Mouse (Mus musculus) kidney, embryonic 15.5 days (tissue): ENCODE measurements around the gene Gabrq. TPM values are rescaled to one million over a fixed set of nuclear protein-coding genes. Genes with fewer than 3 reads are reported as not detected.
A peak's percentile ranks its signal among the peaks of the same experiment; 100 is the strongest.

ENCODE experiments used
- ATAC-seq: fragments of 200-750 bp; cut with Nextera tagmentation; replicated peaks from 2 replicates; pipeline ENCODE4 v1.8.0; 2017; ENCODE audit warnings: moderate TSS enrichment; ENCODE audit not compliant: low FRiP score
- H3K27ac ChIP-seq: fragments of 300-500 bp; sonication (generic); 2 replicates; pipeline ENCODE4 v1.5.1; 2015; ENCODE audit warnings: mild to moderate bottlenecking, inconsistent platforms
- H3K27me3 ChIP-seq: fragments of 300-500 bp; sonication (generic); 2 replicates; pipeline ENCODE4 v1.6.1; 2015; ENCODE audit warnings: inconsistent platforms
- H3K36me3 ChIP-seq: fragments of 300-500 bp; sonication (generic); 2 replicates; pipeline ENCODE4 v1.6.1; 2015; ENCODE audit warnings: inconsistent platforms
- H3K4me1 ChIP-seq: fragments of 300-500 bp; sonication (generic); 2 replicates; pipeline ENCODE4 v1.6.1; 2015; ENCODE audit warnings: inconsistent platforms
- H3K4me2 ChIP-seq: fragments of 300-500 bp; sonication (generic); 2 replicates; pipeline ENCODE4 v1.6.1; 2015; ENCODE audit warnings: moderate library complexity, mild to moderate bottlenecking, inconsistent platforms
- H3K4me3 ChIP-seq: fragments of 300-500 bp; sonication (generic); replicated peaks from 2 replicates; pipeline ENCODE4 v1.5.1; 2015; ENCODE audit warnings: mild to moderate bottlenecking, inconsistent platforms
- H3K9ac ChIP-seq: fragments of 300-500 bp; sonication (generic); 2 replicates; pipeline ENCODE4 v1.6.1; 2015; ENCODE audit warnings: mild to moderate bottlenecking, inconsistent platforms
- H3K9me3 ChIP-seq: fragments of 300-500 bp; sonication (generic); replicated peaks from 2 replicates; pipeline ENCODE4 v1.6.1; 2016; ENCODE audit warnings: inconsistent platforms
- WGBS: fragments of 180-500 bp; shearing (Covaris S2); methylation state at CpG from one replicate; pipeline ENCODE4 v1.1.7; 2015; ENCODE audit warnings: mixed read lengths; 5-methylcytosine and 5-hydroxymethylcytosine counted together
- polyA plus RNA-seq: library from polyadenylated mRNA; unstranded; fragments of >200 nt; fragmentation: Nextera tagmentation; extraction: Ambion mirVana; gene quantifications from 2 replicates; pipeline ENCODE4 v1.2.1, GENCODE M21; 2015

Gabrq gene
- polyA plus RNA-seq, result 0.04 and 0.14 TPM in 2 replicates

GRCm38 (mm10) chrX:72824776-72825588 lies at the start of gene Gabrq:
Gabrq (plus strand) TSS chrX:72825178.
- Histone ChIP-seq H3K4me3 (peak within 1 kb of the TSS; percentile 37), H3K4me2 (peak within 1 kb of the TSS; percentile 63), H3K27ac (no peak within 1 kb of the TSS), H3K4me1 (no peaks in the 10 kb centered on the region), H3K9ac (no peak within 1 kb of the TSS), H3K27me3 (peaks cover 53% of the 10 kb centered on the region), H3K9me3 (no peaks in the 10 kb centered on the region), H3K36me3 (no peaks in the 10 kb centered on the region)
- peak; percentile 95 for ATAC-seq
- 30% methylated on average over 40 of the region's 43 CpGs for WGBS

- Histone ChIP-seq H3K27me3 (no peaks in the 10 kb centered on the region), H3K9ac (no peak overlapping the region), H3K9me3 (no peaks in the 10 kb centered on the region), H3K36me3 (no peaks in the 10 kb centered on the region), H3K4me1 (no peaks in the 10 kb centered on the region), H3K27ac (no peak overlapping the region), H3K4me2 (no peak overlapping the region), H3K4me3 (no peak overlapping the region)
- WGBS, result 4% methylated on average over 1 of the region's 1 CpGs
- ATAC-seq, result peak; percentile 76; the same call in 1 of the 2 replicates
Observed at GRCm38 (mm10) chrX:72788773-72789557, 36.0 kb upstream of the Gabrq start.

- Histone ChIP-seq H3K9ac (no peak overlapping the region), H3K4me1 (no peaks in the 10 kb centered on the region), H3K9me3 (no peaks in the 10 kb centered on the region), H3K4me3 (no peak overlapping the region), H3K27me3 (no peaks in the 10 kb centered on the region), H3K27ac (no peak overlapping the region), H3K36me3 (no peaks in the 10 kb centered on the region), H3K4me2 (no peak overlapping the region)
- ATAC-seq, result no peak
Observed at GRCm38 (mm10) chrX:72789558-72789871, 35.5 kb upstream of the Gabrq start.

- no peaks in the 10 kb centered on the region for H3K36me3 ChIP-seq
- no peak overlapping the region for H3K4me2 ChIP-seq
- H3K9me3 ChIP-seq, result no peaks in the 10 kb centered on the region
- no peak overlapping the region for H3K4me3 ChIP-seq
- no peak overlapping the region for H3K9ac ChIP-seq
- H3K27me3 ChIP-seq, result peaks cover 20% of the 10 kb centered on the region
- ATAC-seq, result no peak
- H3K4me1 ChIP-seq, result no peaks in the 10 kb centered on the region
- WGBS, result 5% methylated on average over 5 of the region's 5 CpGs
- no peak overlapping the region for H3K27ac ChIP-seq
Observed at GRCm38 (mm10) chrX:72819594-72819993, 5.4 kb upstream of the Gabrq start.

GRCm38 (mm10) chrX:72823310-72823709 lies 1.7 kb upstream of the Gabrq start:
- Histone ChIP-seq H3K4me2 (no peak overlapping the region), H3K27ac (no peak overlapping the region), H3K4me3 (no peak overlapping the region), H3K4me1 (no peaks in the 10 kb centered on the region), H3K27me3 (peaks cover 47% of the 10 kb centered on the region), H3K9ac (no peak overlapping the region), H3K9me3 (no peaks in the 10 kb centered on the region), H3K36me3 (no peaks in the 10 kb centered on the region)
- WGBS, result 74% methylated on average over 2 of the region's 2 CpGs
- ATAC-seq, result no peak

GRCm38 (mm10) chrX:72825589-72825905 lies 569 bp downstream of the Gabrq start:
- H3K9me3 ChIP-seq, result no peaks in the 10 kb centered on the region
- no peak overlapping the region for H3K27ac ChIP-seq
- no peaks in the 10 kb centered on the region for H3K36me3 ChIP-seq
- H3K4me3 ChIP-seq, result peak overlapping the region; percentile 37
- WGBS, result 47% methylated on average over 7 of the region's 7 CpGs
- no peak overlapping the region for H3K9ac ChIP-seq
- no peaks in the 10 kb centered on the region for H3K4me1 ChIP-seq
- H3K4me2 ChIP-seq, result peak overlapping the region; percentile 63
- peaks cover 53% of the 10 kb centered on the region for H3K27me3 ChIP-seq
- ATAC-seq, result no peak

Other genes starting within 250 kb of the Gabrq start
- gene Gabra3, start 168.3 kb upstream of the Gabrq start, polyA plus RNA-seq, result 2.6 TPM in 2 replicates
- gene Cetn2, start 93.2 kb downstream of the Gabrq start, polyA plus RNA-seq, result 90.4 and 106 TPM in 2 replicates
- gene Nsdhl, start 93.4 kb downstream of the Gabrq start, polyA plus RNA-seq, result 27.2 and 28.8 TPM in 2 replicates
- 6.2 and 7.2 TPM in 2 replicates for gene Zfp185, start 162.2 kb downstream of the Gabrq start, polyA plus RNA-seq
- gene Pnma5, start 211.9 kb downstream of the Gabrq start, polyA plus RNA-seq, result 0.09 TPM in 2 replicates
- 0.10 TPM in 1 of 2 replicates, not detected in the other for gene Pnma3, start 239.6 kb downstream of the Gabrq start, polyA plus RNA-seq